Mouse (Mus musculus) CD4-positive helper T cell, adult 2 months (primary cell): ENCODE data around the gene Gpd1.
A peak's percentile ranks its signal among the peaks of the same experiment; 100 is the strongest.

Source experiments
- DNase-seq: peaks from one replicate; pipeline ENCODE4 v3.0.0-alpha.2; 2012; ENCODE audit warnings: low read depth, missing footprints, low spot score

The Gpd1 gene

GRCm38 (mm10) chr15:99721921-99722743, 4.8 kb downstream of the Gpd1 start:
- DNase-seq, result no peak

- no peak for DNase-seq
These were observed 5.8 kb downstream of the Gpd1 start for GRCm38 (mm10) chr15:99723120-99723514.

- DNase-seq, result no peak
These were observed 6.4 kb downstream of the Gpd1 start for GRCm38 (mm10) chr15:99723515-99724291.

GRCm38 (mm10) chr15:99724292-99725021, 7.1 kb downstream of the Gpd1 start:
- DNase-seq, result peak; percentile 60

- peak; percentile 96 for DNase-seq
These were observed 8.2 kb downstream of the Gpd1 start, which contains the start of gene Cox14 for GRCm38 (mm10) chr15:99725341-99726155. Gene Cox14 (plus strand): TSS chr15:99725618.

- DNase-seq, result peak; percentile 28
These were observed 9.2 kb downstream of the Gpd1 start for GRCm38 (mm10) chr15:99726549-99726948.

- peak; percentile 36 for DNase-seq
These were observed 9.7 kb downstream of the Gpd1 start for GRCm38 (mm10) chr15:99727039-99727438.

GRCm38 (mm10) chr15:99727525-99727924, 10.2 kb downstream of the Gpd1 start:
- no peak for DNase-seq

GRCm38 (mm10) chr15:99728211-99728610, 10.9 kb downstream of the Gpd1 start:
- DNase-seq, result no peak

- peak; percentile 27 for DNase-seq
These were observed 11.9 kb downstream of the Gpd1 start for GRCm38 (mm10) chr15:99729056-99729783.

- DNase-seq, result no peak
These were observed 13.9 kb downstream of the Gpd1 start for GRCm38 (mm10) chr15:99731167-99731566.

- no peak for DNase-seq
These were observed 14.4 kb downstream of the Gpd1 start for GRCm38 (mm10) chr15:99731678-99732077.

GRCm38 (mm10) chr15:99733186-99733585, 15.9 kb downstream of the Gpd1 start:
- DNase-seq, result no peak

GRCm38 (mm10) chr15:99735631-99736030, 18.3 kb downstream of the Gpd1 start:
- DNase-seq, result no peak

GRCm38 (mm10) chr15:99736675-99737074, 19.4 kb downstream of the Gpd1 start:
- DNase-seq, result no peak

- no peak for DNase-seq
These were observed 22.9 kb downstream of the Gpd1 start for GRCm38 (mm10) chr15:99740229-99740628.

- no peak for DNase-seq
These were observed 36.9 kb downstream of the Gpd1 start for GRCm38 (mm10) chr15:99754204-99754603.

GRCm38 (mm10) chr15:99767467-99767866, 50.2 kb downstream of the Gpd1 start:
- DNase-seq, result no peak

- DNase-seq, result no peak
These were observed 51.4 kb downstream of the Gpd1 start for GRCm38 (mm10) chr15:99768761-99769160.

GRCm38 (mm10) chr15:99771004-99771500, 53.7 kb downstream of the Gpd1 start:
- no peak for DNase-seq
